Mouse (Mus musculus) liver, postnatal 0 days (tissue): ENCODE results near the gene Trappc3l. TPM values are rescaled to one million over a fixed set of nuclear protein-coding genes. Genes with fewer than 3 reads are reported as not detected.
A peak's percentile ranks its signal among the peaks of the same experiment; 100 is the strongest.

ENCODE experiments used
- ATAC-seq: fragments of 200-750 bp; cut with Nextera tagmentation; 2 replicates; pipeline ENCODE4 v1.8.0; 2017; ENCODE audit warnings: mild to moderate bottlenecking, moderate library complexity
- DNase-seq: peaks from one replicate; pipeline ENCODE4 v3.0.0-alpha.2; 2016
- H3K27ac ChIP-seq: fragments of 300-500 bp; sonication (generic); 2 replicates; pipeline ENCODE4 v1.5.1; 2014; ENCODE audit warnings: antibody characterized with exemption, moderate library complexity, mild to moderate bottlenecking, low read depth
- H3K27me3 ChIP-seq: fragments of 300-500 bp; sonication (generic); 2 replicates; pipeline ENCODE4 v1.6.1; 2014; ENCODE audit warnings: low read length, control low read depth, mixed read lengths; ENCODE audit not compliant: insufficient read depth
- H3K36me3 ChIP-seq: fragments of 300-500 bp; sonication (generic); replicated peaks from 2 replicates; pipeline ENCODE4 v1.6.1; 2014; ENCODE audit warnings: mild to moderate bottlenecking, control low read depth, low read length, moderate library complexity, mixed read lengths; ENCODE audit not compliant: insufficient read depth
- H3K4me1 ChIP-seq: fragments of 300-500 bp; sonication (generic); 2 replicates; pipeline ENCODE4 v1.6.1; 2014; ENCODE audit warnings: antibody characterized with exemption, mild to moderate bottlenecking, control low read depth; ENCODE audit not compliant: insufficient read depth
- H3K4me2 ChIP-seq: fragments of 300-500 bp; sonication (generic); 2 replicates; pipeline ENCODE4 v1.6.1; 2014; ENCODE audit warnings: low read depth, mild to moderate bottlenecking, low read length, moderate library complexity, mixed read lengths
- H3K4me3 ChIP-seq: fragments of 300-500 bp; sonication (generic); 2 replicates; pipeline ENCODE4 v1.5.1; 2014; ENCODE audit warnings: low read depth, low read length
- H3K9ac ChIP-seq: fragments of 300-500 bp; sonication (generic); replicated peaks from 2 replicates; pipeline ENCODE4 v1.6.1; 2014; ENCODE audit warnings: mild to moderate bottlenecking, moderate library complexity
- H3K9me3 ChIP-seq: fragments of 300-500 bp; sonication (generic); 2 replicates; pipeline ENCODE4 v1.6.1; 2016; ENCODE audit warnings: mild to moderate bottlenecking, control low read depth, low read length, mixed read lengths
- CTCF ChIP-seq: sonication (generic); IDR thresholded peaks from 2 replicates; pipeline ENCODE4 v1.5.1; 2016; ENCODE audit warnings: antibody characterized with exemption, low read depth
- EP300 ChIP-seq: IDR thresholded peaks from 2 replicates; pipeline ENCODE4 v1.6.1; 2016; ENCODE audit warnings: antibody characterized with exemption, low read depth, mild to moderate bottlenecking
- WGBS: fragments of 180-500 bp; shearing (Covaris S2); extraction: QIAGEN DNeasy Blood & Tissue Kit; methylation state at CpG from one replicate; pipeline ENCODE4 v1.1.7; 2014; ENCODE audit not compliant: insufficient replicate concordance; 5-methylcytosine and 5-hydroxymethylcytosine counted together
- polyA plus RNA-seq: library from polyadenylated mRNA; unstranded; fragments of >200 nt; fragmentation: Nextera tagmentation; extraction: Ambion mirVana; gene quantifications from 2 replicates; pipeline ENCODE4 v1.2.1, GENCODE M21; 2015

Trappc3l gene
- polyA plus RNA-seq, 1 experiment from 2014 or later: not detected

GRCm38 (mm10) chr10:34128391-34128790 lies 91.0 kb downstream of the Trappc3l start:
- peak overlapping the region; percentile 17 for H3K27ac ChIP-seq
- no peaks in the 10 kb centered on the region for H3K9me3 ChIP-seq
- H3K9ac ChIP-seq: no peak overlapping the region
- peak overlapping the region; percentile 70; the same call in 1 of the 2 replicates for H3K4me2 ChIP-seq
- WGBS: 56% methylated on average over 6 of the region's 6 CpGs
- H3K4me1 ChIP-seq: peaks cover 6% of the 10 kb centered on the region; the same call in 1 of the 2 replicates
- no peaks in the 10 kb centered on the region for H3K36me3 ChIP-seq
- no peak for TF ChIP-seq EP300
- TF ChIP-seq CTCF: no peak
- no peak overlapping the region for H3K4me3 ChIP-seq
- no peak for DNase-seq
- no peaks in the 10 kb centered on the region for H3K27me3 ChIP-seq
- 0 out of 2 replicates have a peak, but pooled peaks have one; percentile 7 for ATAC-seq

- Histone ChIP-seq H3K9ac (no peak overlapping the region), H3K36me3 (no peaks in the 10 kb centered on the region), H3K4me2 (no peak overlapping the region), H3K27me3 (no peaks in the 10 kb centered on the region), H3K4me3 (no peak overlapping the region), H3K9me3 (no peaks in the 10 kb centered on the region), H3K27ac (no peak overlapping the region), H3K4me1 (peaks cover 6% of the 10 kb centered on the region; the same call in 1 of the 2 replicates)
- TF ChIP-seq EP300 (no peak), CTCF (no peak)
- peak; percentile 27; the same call in 1 of the 2 replicates for ATAC-seq
- 28% methylated on average over 2 of the region's 2 CpGs for WGBS
- DNase-seq: no peak
Observed at GRCm38 (mm10) chr10:34131356-34131755, 94.0 kb downstream of the Trappc3l start.

GRCm38 (mm10) chr10:34136432-34136831 lies 99.0 kb downstream of the Trappc3l start:
- Histone ChIP-seq H3K4me1 (0 out of 2 replicates have a peak, but pooled peaks cover 3% of the 10 kb centered on the region), H3K9me3 (no peaks in the 10 kb centered on the region), H3K4me2 (no peak overlapping the region), H3K36me3 (no peaks in the 10 kb centered on the region), H3K27ac (no peak overlapping the region), H3K4me3 (no peak overlapping the region), H3K27me3 (no peaks in the 10 kb centered on the region), H3K9ac (no peak overlapping the region)
- TF ChIP-seq CTCF: no peak
- no peak for TF ChIP-seq EP300
- ATAC-seq (no peak), DNase-seq (no peak)
- WGBS: 49% methylated on average over 6 of the region's 6 CpGs

GRCm38 (mm10) chr10:34138027-34138426 lies 100.6 kb downstream of the Trappc3l start:
- ATAC-seq: no peak

GRCm38 (mm10) chr10:34139768-34140167 lies 102.4 kb downstream of the Trappc3l start:
- no peak overlapping the region for H3K9ac ChIP-seq
- no peak overlapping the region for H3K4me2 ChIP-seq
- ATAC-seq: no peak
- TF ChIP-seq EP300: no peak
- TF ChIP-seq CTCF: no peak
- H3K4me3 ChIP-seq: no peak overlapping the region
- H3K27me3 ChIP-seq: no peaks in the 10 kb centered on the region
- H3K36me3 ChIP-seq: no peaks in the 10 kb centered on the region
- WGBS: 54% methylated on average over 4 of the region's 4 CpGs
- H3K27ac ChIP-seq: no peak overlapping the region
- no peak for DNase-seq
- no peaks in the 10 kb centered on the region for H3K4me1 ChIP-seq
- H3K9me3 ChIP-seq: no peaks in the 10 kb centered on the region

More at GRCm38 (mm10) chr10:34138027-34138426, 100.6 kb downstream of the Trappc3l start:
- Histone ChIP-seq H3K4me2 (no peak overlapping the region), H3K36me3 (no peaks in the 10 kb centered on the region), H3K27me3 (no peaks in the 10 kb centered on the region), H3K9ac (no peak overlapping the region), H3K9me3 (no peaks in the 10 kb centered on the region), H3K27ac (no peak overlapping the region), H3K4me3 (no peak overlapping the region), H3K4me1 (no peaks in the 10 kb centered on the region)
- WGBS: 44% methylated on average over 6 of the region's 6 CpGs
- DNase-seq: no peak
- no peak for TF ChIP-seq CTCF
- TF ChIP-seq EP300: no peak

DNA sequence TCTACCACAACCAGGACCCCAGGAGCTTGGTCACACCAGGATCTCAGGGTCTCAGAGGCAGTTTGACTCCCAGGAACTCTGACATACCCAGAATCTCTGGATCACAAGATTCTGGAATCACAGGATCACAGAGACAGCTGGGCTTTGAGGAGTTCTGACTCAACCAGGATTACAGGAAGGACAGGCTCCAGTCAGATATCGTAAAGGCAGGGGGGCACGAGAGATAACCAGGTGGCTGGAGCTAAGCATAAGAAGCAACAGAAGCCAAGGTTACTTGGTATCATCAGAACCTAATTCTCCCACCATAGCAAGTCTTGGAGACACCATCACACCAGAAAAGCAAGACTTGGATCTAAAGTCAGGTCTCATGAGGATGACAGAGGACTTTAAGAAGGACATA lies 104.3 kb downstream of the Trappc3l start:
- TF ChIP-seq EP300 (no peak), CTCF (no peak)
- H3K4me3 ChIP-seq: no peak overlapping the region
- H3K4me2 ChIP-seq: no peak overlapping the region
- H3K9ac ChIP-seq: no peak overlapping the region
- no peaks in the 10 kb centered on the region for H3K36me3 ChIP-seq
- 82% methylated on average over 2 of the region's 2 CpGs for WGBS
- no peaks in the 10 kb centered on the region for H3K4me1 ChIP-seq
- no peak overlapping the region for H3K27ac ChIP-seq
- no peaks in the 10 kb centered on the region for H3K27me3 ChIP-seq
- DNase-seq (no peak), ATAC-seq (no peak)
- H3K9me3 ChIP-seq: no peaks in the 10 kb centered on the region

- no peak overlapping the region for H3K4me3 ChIP-seq
- no peaks in the 10 kb centered on the region for H3K36me3 ChIP-seq
- no peak for ATAC-seq
- H3K9me3 ChIP-seq: no peaks in the 10 kb centered on the region
- no peak overlapping the region for H3K27ac ChIP-seq
- WGBS: 62% methylated on average over 3 of the region's 3 CpGs
- no peak for DNase-seq
- H3K27me3 ChIP-seq: no peaks in the 10 kb centered on the region
- TF ChIP-seq CTCF (no peak), EP300 (no peak)
- H3K4me2 ChIP-seq: no peak overlapping the region
- no peaks in the 10 kb centered on the region for H3K4me1 ChIP-seq
- no peak overlapping the region for H3K9ac ChIP-seq
Observed at GRCm38 (mm10) chr10:34149772-34150171, 112.4 kb downstream of the Trappc3l start.
